Mouse (Mus musculus): ENCODE data around the gene Btc.

The Btc gene

GRCm38 (mm10) chr5:91321840-91322239 lies 81.0 kb downstream of the Btc start:
- peak; percentile 59 for ATAC-seq (ENCODE audit: low TSS enrichment)

DNA sequence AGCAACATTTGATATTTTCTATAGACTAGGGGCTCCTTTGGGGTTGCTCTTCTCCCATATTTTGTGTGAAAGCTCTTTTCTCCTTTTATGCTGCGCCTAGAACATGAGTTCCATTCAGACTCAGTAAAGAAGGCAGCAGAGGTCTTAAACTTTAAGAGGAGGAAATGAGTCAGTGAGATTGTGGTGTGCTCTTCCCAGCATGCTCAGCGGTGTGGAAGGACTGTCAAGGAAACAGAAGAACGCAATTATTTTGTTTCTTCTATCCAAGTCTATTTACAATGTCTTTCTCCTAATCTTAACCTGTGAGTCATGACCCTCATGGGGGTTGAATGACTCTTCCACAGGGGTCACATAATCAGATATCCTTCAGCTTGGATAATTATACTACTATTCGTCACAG lies 82.4 kb downstream of the Btc start:
- no peak for ATAC-seq (ENCODE audit: low TSS enrichment)

- no peak for ATAC-seq (ENCODE audit: low TSS enrichment)
These were observed 88.8 kb downstream of the Btc start for GRCm38 (mm10) chr5:91313971-91314370.

GRCm38 (mm10) chr5:91311767-91312166 lies 91.0 kb downstream of the Btc start:
- ATAC-seq (ENCODE audit: low TSS enrichment), result no peak

- ATAC-seq (ENCODE audit: low TSS enrichment), result peak; percentile 72
These were observed 94.2 kb downstream of the Btc start for GRCm38 (mm10) chr5:91308576-91308975.

DNA sequence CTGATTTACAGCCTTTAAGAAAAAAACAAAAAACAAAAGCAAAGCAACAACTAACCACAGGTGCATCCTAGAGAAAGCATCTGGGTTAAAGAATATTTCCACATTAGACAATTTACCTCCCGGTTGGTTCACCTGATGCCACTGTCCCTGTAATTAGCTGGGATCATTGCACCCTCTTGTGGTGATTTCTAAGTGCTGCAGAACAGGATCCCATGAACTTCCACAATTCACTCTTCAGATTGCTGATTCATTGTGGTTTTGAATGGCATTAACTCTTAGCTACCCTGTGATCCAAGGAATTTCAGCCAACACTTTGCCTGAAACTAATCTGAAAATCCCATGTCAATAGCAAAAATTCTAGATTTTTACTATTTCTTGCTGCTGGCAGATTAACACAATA lies 94.9 kb downstream of the Btc start:
- peak; percentile 88 for ATAC-seq (ENCODE audit: low TSS enrichment)
